Mouse (Mus musculus): ENCODE results near the gene Ggnbp2. TPM values are rescaled to one million over a fixed set of nuclear protein-coding genes. Genes with fewer than 3 reads are reported as not detected.

Gene Ggnbp2
- total RNA-seq, 2 experiments from 2014 or later, result 506 to 686 TPM

DNA sequence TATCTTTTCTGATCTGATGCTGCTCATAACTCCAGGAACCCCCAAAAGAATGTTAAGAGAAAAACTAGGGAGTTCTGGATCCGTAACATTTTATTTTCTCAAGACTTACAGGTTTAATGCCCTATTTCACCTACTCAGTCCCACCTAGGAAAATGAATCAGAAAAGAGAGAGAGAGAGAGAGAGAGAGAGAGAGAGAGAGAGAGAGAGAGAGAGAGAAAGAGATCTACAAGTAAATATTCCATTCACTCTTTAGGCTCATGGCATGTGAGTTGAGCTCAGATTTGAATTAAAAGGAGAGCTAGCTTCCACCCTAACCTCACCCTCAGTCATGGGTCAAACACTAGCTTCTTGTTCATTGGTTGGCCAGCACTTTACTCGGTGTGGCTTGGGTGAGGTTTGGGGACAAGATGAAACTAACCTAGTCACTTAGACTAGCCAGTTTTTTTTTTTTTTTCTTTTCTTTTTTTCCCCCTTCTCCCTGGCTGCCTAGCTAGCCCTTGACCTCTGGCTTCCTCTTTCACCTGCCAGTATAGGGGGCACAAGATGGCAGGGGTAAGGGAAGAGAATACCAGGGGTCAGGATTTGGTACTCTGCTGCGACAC, 42.6 kb downstream of the Ggnbp2 start:
- no peak for ATAC-seq (replicated peaks; ENCODE audit: low FRiP score, poor library complexity, severe bottlenecking)

DNA sequence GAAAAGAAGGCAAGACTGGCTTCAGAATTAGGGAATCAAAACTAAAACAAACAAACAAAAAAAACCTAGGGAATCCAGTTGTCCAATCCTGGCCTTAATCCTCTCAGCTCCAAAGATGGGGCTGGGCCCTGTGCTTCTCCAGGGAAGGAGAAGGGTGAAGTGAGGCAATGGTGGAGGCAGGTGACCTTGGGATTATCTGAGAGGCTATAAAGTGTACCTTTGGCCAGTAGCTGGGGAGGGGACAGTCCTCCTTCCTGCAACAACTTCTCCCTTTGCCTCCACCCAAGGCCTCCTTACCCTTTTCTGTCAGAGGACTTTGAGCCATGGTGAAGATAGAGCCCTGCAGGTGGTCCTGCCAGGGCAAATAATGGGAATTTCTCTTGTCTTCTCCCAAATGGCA, 43.1 kb downstream of the Ggnbp2 start:
- no peak for ATAC-seq (replicated peaks; ENCODE audit: low FRiP score, poor library complexity, severe bottlenecking)

DNA sequence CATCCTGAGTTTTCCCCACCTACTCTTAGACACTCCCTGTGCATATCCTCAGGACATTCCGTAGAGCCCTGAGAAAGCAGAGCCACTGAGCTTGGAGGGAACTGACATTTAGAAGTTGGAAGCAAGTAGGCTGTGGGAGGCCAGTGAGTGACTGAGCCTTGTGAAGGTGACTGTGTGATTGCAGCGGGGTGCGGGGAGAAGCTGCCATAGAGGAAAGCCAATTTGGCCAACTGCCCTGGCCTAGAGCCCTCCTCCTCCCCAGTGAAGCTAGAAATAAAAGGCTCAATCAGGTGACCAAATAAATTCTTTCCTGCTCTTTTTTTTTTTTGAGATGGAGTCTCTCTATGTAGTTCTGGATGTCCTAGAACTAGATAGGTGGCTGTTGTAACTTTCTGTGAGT, 44.4 kb downstream of the Ggnbp2 start:
- ATAC-seq (replicated peaks; ENCODE audit: low FRiP score, poor library complexity, severe bottlenecking), result no peak

- no peak for ATAC-seq (replicated peaks; ENCODE audit: low FRiP score, poor library complexity, severe bottlenecking)
These were observed 45.3 kb downstream of the Ggnbp2 start for GRCm38 (mm10) chr11:84825261-84825807.

- peak; percentile 67 for ATAC-seq (replicated peaks; ENCODE audit: low FRiP score, poor library complexity, severe bottlenecking)
These were observed 47.1 kb downstream of the Ggnbp2 start for GRCm38 (mm10) chr11:84823484-84823897.

GRCm38 (mm10) chr11:84822487-84822886, 48.1 kb downstream of the Ggnbp2 start:
- ATAC-seq (replicated peaks; ENCODE audit: low FRiP score, poor library complexity, severe bottlenecking), result peak; percentile 23

DNA sequence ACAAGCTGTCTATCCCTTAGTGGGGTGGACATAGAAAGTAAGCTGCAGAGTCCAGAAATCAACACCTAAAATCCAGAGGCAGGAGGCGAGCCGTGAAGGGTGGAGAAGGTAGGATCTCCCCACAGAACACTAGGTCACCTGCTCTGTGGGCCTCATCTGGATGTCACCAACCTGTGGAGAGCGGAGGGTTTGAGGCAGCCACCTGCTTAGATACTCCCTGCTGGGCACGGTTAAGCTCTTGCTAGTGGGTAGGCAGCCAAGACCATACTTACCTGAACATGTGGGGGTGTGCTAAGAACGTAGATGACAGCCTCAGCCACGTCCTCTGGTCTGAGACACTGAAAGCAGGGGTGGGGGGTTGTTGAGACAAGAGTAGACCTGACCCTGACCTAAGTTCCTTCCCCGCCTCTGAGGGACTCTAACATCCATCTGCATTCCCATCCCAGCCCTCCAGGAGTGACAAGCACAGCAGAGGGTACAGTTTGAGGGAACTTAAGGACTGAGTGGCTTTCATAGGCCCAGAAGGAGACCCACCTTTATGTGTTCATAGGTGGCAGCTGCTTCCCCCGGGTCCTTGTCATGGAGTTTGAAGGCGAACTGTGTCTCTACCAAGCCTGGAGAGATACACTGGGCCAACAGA, 49.4 kb downstream of the Ggnbp2 start:
- no peak for ATAC-seq (replicated peaks; ENCODE audit: low FRiP score, poor library complexity, severe bottlenecking)

- peak; percentile 50 for ATAC-seq (replicated peaks; ENCODE audit: low FRiP score, poor library complexity, severe bottlenecking)
These were observed 51.5 kb downstream of the Ggnbp2 start, which contains the start of gene Mrm1 for GRCm38 (mm10) chr11:84818961-84819692. Gene Mrm1, minus strand, starts transcription at chr11:84819515.

GRCm38 (mm10) chr11:84818085-84818960, 52.3 kb downstream of the Ggnbp2 start:
- ATAC-seq (replicated peaks; ENCODE audit: low FRiP score, poor library complexity, severe bottlenecking), result peak; percentile 56

- no peak for ATAC-seq (replicated peaks; ENCODE audit: low FRiP score, poor library complexity, severe bottlenecking)
These were observed 53.3 kb downstream of the Ggnbp2 start for GRCm38 (mm10) chr11:84817362-84817761.

DNA sequence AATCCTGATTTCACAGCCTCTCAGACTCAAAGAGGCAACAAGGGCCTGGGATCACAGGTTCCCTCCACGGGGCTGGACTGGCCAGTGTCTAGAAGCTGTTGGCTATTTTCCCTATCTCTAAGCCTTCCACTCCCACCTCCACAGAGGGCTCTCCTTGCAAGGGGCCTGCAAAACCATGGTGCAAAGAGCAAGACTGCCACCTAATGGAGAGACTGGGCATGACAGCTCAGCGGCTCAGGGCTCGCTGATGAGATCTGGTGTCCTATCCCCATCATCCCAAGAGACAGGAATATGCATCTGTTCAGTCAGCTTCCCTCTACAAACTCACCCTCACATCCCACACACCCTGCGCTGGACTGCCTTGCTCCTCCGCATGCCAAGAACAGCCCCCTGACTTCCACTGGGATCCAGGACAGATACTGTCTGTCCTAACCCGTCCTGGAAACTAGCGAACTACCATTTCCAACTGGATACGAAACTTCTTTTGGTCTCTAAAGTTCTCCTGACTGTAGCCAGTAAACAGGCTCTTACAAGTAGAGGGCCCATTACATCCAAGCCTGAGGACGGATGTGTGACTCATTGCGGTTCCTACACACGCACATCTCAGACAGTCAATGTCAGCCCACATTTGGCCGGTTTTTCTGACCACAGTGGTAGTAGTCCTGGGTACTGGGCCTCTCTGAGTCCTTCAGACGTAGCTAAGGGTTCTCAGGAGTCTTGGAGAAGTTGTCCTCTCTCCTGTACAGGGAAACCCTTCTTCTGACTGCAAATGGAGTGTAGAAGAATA, 56.7 kb downstream of the Ggnbp2 start:
- ATAC-seq (replicated peaks; ENCODE audit: low FRiP score, poor library complexity, severe bottlenecking), result peak; percentile 37; the same call in 1 of the 2 replicates

GRCm38 (mm10) chr11:84804373-84804772, 66.2 kb downstream of the Ggnbp2 start:
- no peak for ATAC-seq (replicated peaks; ENCODE audit: low FRiP score, poor library complexity, severe bottlenecking)

DNA sequence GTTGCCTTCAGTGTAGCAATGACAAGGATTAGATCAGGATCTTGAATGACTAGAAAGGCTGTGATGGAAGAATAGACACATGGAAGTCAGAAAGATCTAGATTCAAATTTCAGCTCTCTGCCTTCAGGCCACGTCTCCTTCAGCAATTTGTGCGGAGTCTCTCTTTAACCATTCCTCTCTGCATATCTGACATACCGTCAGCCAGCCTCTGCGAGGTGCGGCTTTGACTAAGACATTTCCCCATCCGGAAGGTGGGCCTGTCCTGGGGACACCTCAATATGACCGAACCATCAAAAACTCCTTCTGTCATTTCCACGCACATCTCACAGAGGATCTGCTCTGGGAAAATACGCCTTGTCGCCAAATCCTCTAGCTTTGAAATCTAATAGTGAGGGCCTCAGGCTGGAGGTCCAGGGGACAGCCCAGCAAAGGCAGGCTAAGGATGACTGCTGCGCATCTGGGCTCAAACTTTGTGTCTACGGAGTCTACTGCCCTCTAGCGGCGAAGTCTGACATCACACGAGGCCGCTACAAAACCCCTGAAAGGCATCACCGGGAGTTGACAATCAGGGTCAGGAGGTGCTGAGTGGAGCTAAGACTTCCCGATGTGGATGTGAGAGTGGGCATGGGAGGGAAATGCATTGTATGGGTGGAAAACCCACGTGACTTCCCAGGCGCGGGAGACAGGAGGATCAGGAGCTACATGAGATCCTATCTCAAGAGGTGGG, 72.8 kb downstream of the Ggnbp2 start:
- peak; percentile 86 for ATAC-seq (replicated peaks; ENCODE audit: low FRiP score, poor library complexity, severe bottlenecking)

DNA sequence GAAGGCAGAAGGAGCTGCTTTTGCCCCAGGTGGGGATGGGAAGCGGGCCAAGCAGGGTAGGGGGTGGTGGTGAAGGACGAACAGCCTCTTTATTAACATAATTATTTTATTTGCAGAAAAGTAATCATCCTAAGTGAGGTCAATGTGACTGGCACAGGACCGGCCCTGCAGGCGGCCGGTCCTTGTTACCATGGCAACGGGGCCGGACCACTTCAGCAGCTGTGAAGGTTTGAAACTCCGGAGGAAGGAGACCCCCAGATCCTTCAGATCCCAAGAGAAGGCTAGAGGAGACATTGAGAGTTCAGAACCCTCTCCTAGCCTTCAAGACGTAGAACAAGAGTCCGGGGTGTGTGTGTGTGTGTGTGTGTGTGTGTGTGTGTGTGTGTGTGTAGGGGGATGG, 73.6 kb downstream of the Ggnbp2 start:
- no peak for ATAC-seq (replicated peaks; ENCODE audit: low FRiP score, poor library complexity, severe bottlenecking)

- ATAC-seq (replicated peaks; ENCODE audit: low FRiP score, poor library complexity, severe bottlenecking), result no peak
These were observed 76.0 kb downstream of the Ggnbp2 start for GRCm38 (mm10) chr11:84794496-84795113.

DNA sequence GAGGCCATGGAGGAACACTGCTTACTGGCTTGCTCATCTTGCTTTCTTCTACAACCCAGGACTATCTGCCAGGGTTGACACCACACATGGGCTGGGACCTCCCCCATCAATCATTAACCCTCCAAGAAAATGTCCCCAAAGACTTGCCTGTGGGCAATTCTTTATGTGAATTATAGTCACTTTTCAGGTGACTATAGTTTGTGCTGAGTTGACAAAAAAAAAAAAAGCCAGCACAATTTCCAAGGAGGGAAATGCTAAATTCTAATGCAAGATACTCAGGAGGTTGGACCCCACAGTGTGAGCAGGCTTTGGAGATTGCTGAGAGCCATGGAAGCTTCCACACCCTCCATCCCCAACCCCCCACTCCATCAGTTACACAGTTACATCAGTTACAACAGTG, 77.1 kb downstream of the Ggnbp2 start:
- ATAC-seq (replicated peaks; ENCODE audit: low FRiP score, poor library complexity, severe bottlenecking), result no peak

DNA sequence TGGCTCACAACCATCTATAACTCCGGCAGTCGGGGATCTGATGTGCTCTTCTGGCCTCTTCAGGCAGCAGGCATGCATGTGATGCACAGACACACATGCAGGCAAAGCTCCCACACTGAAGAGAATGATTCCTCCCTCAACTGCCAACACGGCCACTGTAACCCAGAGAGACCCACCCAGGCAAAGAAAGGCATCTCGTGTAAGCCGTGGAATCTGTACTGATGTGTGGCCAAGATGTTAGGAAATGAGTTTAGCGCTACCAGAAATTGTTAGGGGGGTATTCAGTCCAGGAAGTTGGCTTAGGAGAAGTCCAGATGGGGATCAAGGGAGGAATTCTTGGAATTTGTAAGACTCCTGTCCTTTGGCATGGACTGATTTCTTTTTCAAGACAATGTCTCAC, 80.2 kb downstream of the Ggnbp2 start:
- ATAC-seq (replicated peaks; ENCODE audit: low FRiP score, poor library complexity, severe bottlenecking), result no peak
